Mouse (Mus musculus) forebrain, embryonic 15.5 days (tissue): ENCODE measurements around the gene Alpk3. TPM values are rescaled to one million over a fixed set of nuclear protein-coding genes. Genes with fewer than 3 reads are reported as not detected.

ENCODE experiments used
- polyA plus RNA-seq: library from polyadenylated mRNA; unstranded; fragments of >200 nt; fragmentation: Nextera tagmentation; extraction: Ambion mirVana; gene quantifications from 2 replicates; pipeline ENCODE4 v1.2.1, GENCODE M21; 2015

Alpk3 gene
- polyA plus RNA-seq, 1 experiment from 2014 or later, result 0.06 TPM

Other genes with a start within 250 kb of the Alpk3 start
- 21.7 and 23.3 TPM in 2 replicates for gene Iqgap1, start 231.6 kb upstream of the Alpk3 start, polyA plus RNA-seq
- gene Zscan2, start 196.7 kb upstream of the Alpk3 start, polyA plus RNA-seq, result 4.6 and 5.9 TPM in 2 replicates
- gene Wdr73, start 156.3 kb upstream of the Alpk3 start, polyA plus RNA-seq, result 43.2 and 43.9 TPM in 2 replicates
- gene Nmb, start 152.5 kb upstream of the Alpk3 start, polyA plus RNA-seq, result 7.1 TPM in 2 replicates
- gene Sec11a, start 109.8 kb upstream of the Alpk3 start, polyA plus RNA-seq, result 149 and 157 TPM in 2 replicates
- 8.3 and 9.8 TPM in 2 replicates for gene Zfp592, start 63.9 kb upstream of the Alpk3 start, polyA plus RNA-seq
- gene Slc28a1, start 57.2 kb downstream of the Alpk3 start, polyA plus RNA-seq, result not detected in 2 replicates
- 1.6 and 2.2 TPM in 2 replicates for gene Pde8a, start 156.0 kb downstream of the Alpk3 start, polyA plus RNA-seq